Mouse (Mus musculus) thymus, postnatal 0 days (tissue): Measurements from ENCODE around the gene Zfp74. TPM values are rescaled to one million over a fixed set of nuclear protein-coding genes. Genes with fewer than 3 reads are reported as not detected.

Source experiments
- DNase-seq: peaks from one replicate; pipeline ENCODE4 v3.0.0-alpha.2; 2015; ENCODE audit warnings: low spot score
- polyA plus RNA-seq: library from polyadenylated mRNA; unstranded; fragments of >200 nt; fragmentation: Nextera tagmentation; extraction: Ambion mirVana; gene quantifications from 2 replicates; pipeline ENCODE4 v1.2.1, GENCODE M21; 2015

Gene Zfp74
- polyA plus RNA-seq, 1 experiment from 2014 or later = 9.2 TPM

DNA sequence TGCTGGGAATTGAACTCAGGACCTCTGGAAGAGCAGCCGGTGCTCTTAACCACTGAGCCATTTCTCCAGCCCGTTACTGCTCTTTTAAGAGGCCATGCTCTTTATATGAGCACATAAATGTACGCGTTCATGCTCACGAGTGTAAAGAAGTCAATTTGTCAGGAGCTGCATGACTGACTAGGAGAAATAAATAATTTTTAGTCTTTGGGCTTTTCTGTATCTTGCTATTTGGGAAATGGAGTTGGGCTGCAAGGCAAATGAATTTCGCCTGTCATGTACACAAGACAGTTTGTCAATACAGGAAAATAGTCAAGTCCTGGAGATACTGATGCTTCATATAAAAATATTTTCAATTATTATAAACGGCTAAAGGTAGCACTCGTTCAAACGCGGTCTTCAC, 803 bp downstream of the Zfp74 start:
- no peak for DNase-seq

DNA sequence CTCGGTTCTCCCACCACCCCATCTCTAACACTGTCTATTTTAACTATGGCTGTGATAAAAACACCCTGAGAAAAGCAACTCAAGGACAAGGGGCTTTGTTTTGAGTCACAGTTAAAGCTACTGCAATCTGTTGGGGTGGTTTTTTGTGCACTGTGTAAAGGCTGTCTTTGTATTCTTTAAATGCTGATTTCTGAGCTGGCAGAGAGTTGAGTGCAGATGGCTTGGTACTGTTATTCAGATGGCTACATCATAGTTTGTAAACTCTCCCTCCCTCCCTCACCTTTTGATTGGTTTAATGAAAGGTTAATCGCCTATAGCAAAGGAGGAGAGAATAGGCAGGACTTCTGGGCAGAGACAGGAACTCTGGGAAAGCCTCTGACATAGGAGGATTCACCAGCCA, 9.7 kb downstream of the Zfp74 start:
- no peak for DNase-seq

GRCm38 (mm10) chr7:29943720-29944119, 10.2 kb downstream of the Zfp74 start:
- no peak for DNase-seq

DNA sequence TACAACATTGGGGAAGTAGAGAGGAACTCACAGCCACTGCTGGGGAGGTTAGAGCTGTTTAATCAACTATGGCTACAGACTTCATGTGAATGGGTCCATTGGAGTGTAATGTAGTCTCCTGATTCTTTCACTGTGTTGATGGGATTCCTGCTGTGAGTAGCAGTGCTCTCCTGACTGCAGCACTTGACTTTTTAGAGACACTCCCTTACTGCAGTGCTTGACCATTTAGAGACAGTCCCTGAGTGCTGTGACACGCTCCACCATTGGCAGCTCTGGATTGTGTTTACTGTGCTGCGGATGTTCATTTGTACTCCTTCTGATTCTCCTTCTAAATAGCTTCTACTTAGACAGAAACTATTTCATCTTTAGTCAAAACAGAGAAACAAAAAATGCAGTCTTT, 11.1 kb downstream of the Zfp74 start:
- no peak for DNase-seq

DNA sequence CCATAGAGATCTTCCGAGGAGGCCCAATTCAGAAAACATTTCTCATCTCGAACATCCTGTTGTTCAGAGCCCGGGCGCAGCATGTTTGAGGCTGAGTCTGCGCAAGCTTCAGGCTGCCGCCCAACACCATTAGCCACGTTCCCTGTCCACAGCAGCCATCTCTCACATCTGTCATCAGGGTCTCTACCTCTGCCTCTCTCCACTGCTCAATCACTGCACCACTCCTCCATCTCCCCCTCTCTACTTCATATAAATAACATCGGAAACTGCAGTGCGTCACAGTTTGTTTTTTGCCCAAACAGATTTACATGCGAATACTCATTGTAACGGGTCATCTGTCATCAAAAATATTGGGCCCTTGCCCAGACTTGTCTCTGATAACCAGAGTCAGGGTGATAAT, 12.9 kb downstream of the Zfp74 start:
- DNase-seq = no peak

GRCm38 (mm10) chr7:29938856-29939255, 15.0 kb downstream of the Zfp74 start:
- DNase-seq = no peak

GRCm38 (mm10) chr7:29922780-29923179, 31.1 kb downstream of the Zfp74 start:
- DNase-seq = no peak

DNA sequence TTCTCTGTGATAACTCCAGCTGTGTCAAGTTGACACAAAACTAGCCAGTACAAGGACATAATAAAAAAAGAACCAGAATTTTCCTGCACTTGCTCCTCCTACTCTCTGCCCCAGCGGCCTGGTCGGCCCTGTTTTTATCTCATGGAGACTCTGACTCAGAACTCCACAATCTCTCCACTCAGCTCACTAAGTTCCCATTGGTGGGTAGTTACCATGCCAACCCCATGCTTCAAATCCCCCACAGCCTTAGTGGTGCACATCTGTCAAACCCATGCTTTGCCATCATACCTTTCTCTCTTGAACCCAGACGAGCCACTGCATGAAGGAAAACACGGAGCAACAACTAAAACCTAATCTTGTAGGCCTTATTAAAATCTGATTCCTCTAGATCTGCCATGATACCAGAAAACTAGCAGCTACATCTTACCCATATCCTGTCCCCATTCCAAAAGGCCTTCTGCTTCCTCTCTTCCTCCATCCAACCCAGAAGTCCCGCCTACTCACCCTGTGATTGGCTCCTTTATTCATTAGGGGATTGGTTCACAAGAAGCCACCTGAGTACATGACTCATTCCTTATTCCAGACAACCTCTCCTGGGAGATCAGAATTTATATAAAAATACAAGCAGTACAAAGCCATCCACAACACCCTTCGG, 32.3 kb downstream of the Zfp74 start:
- no peak for DNase-seq

GRCm38 (mm10) chr7:29918062-29918453, 35.8 kb downstream of the Zfp74 start:
- DNase-seq = no peak

DNA sequence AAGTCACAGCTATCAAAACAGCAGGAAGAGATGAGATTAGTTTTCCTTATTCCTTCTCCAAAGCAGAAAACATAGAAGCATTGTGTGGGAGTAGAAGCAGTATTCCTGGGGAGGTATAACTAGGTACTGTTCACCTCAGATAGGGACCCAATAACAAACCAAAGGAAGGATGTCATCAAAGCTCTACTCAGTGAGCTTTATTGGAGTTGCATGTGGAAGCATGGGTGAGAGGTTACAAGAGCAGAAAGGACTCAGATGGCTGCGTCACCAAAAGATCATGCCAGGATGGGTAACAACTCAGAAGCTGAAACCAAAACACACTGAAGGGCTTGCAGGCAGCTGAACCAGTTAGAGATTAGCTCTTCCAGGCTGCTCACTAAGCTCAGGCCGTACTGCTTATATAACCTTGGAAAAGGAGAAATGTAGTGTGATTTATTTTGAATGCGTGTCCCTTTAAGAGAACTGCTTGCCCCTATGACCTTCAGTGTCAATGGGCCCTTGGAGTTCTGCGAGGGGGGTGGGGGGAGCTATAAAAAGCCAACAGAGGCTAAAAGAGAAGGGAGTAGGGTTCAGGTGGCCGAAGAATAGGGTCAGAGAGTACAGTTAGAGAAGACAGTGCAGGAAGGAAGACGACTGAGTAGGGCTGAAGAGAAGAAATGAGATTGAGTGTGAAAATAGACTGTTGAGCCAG, 36.4 kb downstream of the Zfp74 start:
- DNase-seq = no peak

DNA sequence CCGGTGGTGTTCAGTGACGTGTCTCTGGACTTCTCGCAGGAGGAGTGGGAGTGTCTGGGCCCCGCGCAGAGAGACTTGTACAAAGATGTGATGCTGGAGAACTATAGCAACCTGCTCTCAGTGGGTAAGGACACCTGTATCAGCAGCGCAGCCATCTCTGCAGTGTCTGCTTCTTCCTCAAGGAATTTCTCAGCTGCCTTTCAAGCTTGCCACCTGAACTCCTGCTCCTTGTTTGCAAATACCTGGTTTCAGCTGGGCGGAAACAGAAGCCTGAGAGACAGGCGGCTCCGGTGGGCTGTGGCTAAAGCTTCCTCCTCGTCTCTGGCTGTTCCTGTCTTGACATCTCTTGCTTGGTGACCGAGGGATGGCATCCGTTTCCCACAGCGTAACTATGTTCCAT, 41.7 kb downstream of the Zfp74 start:
- no peak for DNase-seq

- DNase-seq = no peak
Observed at GRCm38 (mm10) chr7:29910252-29910651, 43.6 kb downstream of the Zfp74 start.

GRCm38 (mm10) chr7:29908130-29908950, 45.5 kb downstream of the Zfp74 start, which contains the start of gene Zfp383:
TSS of gene Zfp383 (plus strand) at chr7:29908223.
- DNase-seq = peak; percentile 85

DNA sequence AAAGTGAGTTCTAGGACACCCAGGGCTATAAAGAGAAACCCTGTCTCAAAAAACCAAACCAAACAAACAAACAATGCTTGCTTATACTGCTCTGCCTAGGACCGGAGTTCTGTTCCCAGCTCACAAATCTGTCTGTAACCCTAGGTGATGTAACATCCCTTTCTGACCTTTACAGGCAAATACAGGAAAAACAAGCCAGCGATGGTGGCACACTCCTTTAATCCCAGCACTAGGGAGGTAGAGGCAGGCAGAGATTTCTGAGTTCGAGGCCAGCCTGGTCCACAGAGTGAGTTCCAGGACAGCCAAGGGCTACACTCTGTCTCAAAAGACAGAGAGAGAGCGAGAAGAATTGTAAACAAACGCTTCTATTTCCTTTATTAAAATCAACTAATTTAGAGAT, 46.7 kb downstream of the Zfp74 start:
- no peak for DNase-seq

DNA sequence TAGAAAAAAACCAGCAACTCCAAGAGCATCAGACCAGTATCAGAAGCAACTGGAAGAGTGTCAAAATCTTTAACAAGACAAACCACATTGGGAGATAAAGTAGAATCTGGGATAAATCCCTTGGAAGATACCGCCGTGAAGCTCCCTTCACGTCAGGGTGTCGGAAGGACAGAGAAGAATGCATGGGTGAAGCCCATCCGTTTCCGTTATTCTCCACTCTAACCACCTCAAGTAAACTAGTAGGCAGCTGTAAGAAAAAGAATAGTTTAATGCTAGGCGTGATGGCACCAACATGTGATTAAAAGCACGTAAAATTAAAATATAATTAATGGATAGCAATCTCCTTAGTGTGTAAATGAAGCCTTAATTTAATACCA, 47.2 kb downstream of the Zfp74 start:
- DNase-seq = no peak

DNA sequence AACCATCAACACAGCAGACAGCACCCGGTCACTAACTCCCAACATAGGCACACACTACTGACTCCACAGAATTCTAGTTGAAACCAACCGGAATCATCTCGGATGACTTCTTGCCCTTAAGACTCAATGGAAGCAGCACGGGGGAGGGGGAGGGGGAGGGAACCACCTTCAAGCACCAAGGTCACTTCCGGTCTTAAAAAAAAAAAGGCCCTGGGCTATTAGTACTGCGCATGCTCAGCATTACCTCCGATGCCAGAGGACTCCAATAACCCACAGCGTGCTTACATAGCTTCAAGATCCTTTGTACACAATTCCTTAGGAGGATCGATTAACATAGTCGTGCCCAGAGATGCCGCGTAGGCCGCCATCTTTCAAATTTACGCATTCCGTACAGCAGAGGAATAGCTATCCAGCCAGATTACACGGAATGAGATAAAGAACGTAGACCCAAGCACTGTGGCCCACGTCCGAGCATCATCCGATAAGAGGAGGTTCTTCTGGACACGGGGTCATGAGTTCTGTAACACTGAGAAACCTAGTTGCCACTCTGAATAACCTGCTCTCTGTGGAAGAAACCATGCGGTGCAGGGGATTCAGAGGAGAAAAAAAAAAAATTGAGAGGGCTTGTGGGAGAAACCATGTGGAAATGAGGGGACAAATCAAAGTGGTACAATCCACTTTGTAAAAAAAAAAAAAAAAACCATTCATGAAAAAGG, 47.8 kb downstream of the Zfp74 start, which contains the start of gene Zfp27:
Gene Zfp27 (minus strand): TSS at position 607 of the 716 bp plus-strand sequence.
- peak; percentile 91 for DNase-seq

DNA sequence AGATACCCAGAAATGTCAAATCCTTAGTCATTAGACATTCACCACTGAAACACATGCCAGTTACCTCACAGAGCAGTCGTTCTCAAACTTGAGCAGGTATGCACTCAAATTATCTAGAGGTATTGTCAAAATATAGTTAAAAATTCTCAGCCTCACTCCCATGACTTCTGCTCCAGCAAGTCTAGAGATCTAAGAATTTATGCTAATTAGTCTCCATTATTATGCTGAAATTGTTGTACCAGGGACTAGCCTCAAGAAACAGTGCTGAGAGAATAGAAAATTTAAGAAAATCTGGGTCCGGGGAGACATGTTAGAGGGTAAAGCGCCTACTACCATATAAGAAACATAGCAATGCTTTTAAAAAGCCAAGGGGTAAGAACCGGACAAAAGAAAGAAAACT, 49.8 kb downstream of the Zfp74 start:
- no peak for DNase-seq

DNA sequence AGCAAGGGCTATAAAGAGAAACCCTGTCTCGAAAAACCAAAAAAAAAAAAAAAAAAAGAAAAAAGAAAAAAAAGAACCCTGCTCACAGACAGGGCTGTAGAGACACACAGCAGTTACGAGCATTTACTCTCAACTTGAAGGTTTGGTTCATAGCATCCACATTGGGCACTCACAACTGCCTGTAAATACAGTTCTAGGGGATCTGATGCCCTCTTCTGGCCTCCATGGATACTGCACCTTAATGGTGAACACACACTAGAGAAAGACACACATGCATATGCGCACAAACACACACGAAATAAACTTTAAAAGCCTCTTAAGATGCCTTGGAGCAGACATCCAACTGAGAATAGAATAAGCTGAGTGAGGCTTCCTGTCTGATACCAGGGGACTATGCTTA, 55.5 kb downstream of the Zfp74 start:
- DNase-seq = no peak

GRCm38 (mm10) chr7:29892756-29893155, 61.1 kb downstream of the Zfp74 start:
- DNase-seq = no peak

DNA sequence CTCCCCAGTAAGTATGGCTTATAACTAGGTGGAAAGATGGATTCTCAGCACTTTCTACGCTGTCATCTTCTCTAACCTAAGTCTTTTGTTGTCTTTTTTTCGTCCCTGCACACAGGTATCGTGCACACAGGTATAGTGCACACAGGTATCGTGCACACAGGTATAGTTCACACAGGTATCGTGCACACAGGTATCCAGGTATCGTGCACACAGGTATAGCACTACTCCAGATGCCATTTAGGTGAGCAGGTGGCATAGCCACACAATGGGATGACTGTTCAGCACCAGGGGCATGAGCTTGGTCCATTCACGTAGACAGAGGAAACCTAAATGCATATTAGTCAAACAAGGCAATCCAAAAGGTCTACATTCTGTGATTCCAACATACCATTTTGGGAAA, 63.4 kb downstream of the Zfp74 start:
- DNase-seq = no peak

GRCm38 (mm10) chr7:29880916-29881315, 73.0 kb downstream of the Zfp74 start:
- DNase-seq = no peak
